Mouse (Mus musculus) ovary, adult 18-20 months (tissue): ENCODE measurements around the gene Tab2.
"Not testable (repeated sequence)": the region's sequence is repeated elsewhere in the genome, so short reads cannot be mapped to it uniquely, and the experiment has no call there.

Experiments used
- DNase-seq: peaks from one replicate; pipeline ENCODE4 v3.0.0; 2022; ENCODE audit warnings: low spot score, mixed read lengths

Gene Tab2

GRCm38 (mm10) chr10:7888256-7888868 lies 67.7 kb downstream of the Tab2 start:
- no peak for DNase-seq

DNA sequence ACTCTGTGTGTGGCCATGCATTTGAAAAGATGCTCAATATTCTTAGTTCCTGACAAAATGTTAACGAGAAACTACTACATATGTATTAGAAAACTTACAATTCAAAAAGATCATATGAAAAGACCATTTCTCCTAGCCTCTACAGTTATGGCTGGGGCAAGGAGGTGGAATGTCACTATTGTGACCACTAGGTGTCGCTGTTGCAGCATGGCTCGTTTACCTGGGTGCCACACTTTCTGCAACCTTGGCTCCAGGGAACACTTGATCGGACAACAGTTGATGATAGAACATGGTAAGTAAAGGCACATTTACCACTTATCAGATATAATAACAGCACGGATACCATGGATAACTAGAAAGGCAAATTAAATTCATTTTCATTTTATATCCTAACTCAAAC lies 72.5 kb downstream of the Tab2 start:
- DNase-seq = peak; percentile 28

DNA sequence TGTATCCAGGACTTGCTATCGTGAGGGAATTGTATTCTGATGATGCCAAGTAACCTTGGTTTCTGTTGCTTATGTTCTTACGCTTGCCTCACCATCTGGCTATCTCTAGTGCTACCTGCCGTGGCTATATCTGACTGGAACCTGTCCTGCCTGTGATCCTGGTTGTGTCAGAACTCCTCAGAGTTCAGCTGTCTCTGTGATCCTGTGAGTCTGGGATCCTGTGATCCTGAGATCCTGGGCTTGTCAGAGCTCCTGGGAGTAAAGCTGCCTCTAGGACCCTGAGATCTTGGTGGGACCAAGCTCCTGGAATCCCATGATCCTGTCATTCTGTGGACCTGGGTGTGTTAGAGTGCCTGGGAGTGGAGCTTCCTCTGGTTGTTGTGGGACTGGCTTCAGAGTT lies 74.1 kb downstream of the Tab2 start:
- no peak for DNase-seq

DNA sequence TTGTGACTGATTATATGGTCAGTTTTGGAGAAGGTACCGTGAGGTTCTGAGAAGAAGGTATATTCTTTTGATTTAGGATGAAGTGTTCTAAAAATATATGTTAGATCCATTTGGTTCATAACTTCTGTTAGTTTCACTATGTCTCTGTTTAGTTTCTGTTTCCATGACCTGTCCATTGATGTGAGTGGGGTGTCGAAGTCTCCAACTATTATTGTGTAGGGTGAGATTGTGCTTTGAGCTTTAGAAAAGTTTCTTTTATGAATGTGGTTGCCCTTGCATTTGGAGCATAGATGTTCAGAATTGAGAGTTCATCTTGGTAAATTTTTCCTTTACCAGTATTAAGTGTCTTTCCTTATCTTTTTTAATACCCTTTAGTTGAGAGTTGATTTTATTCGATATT lies 75.7 kb downstream of the Tab2 start:
- DNase-seq = not testable (repeated sequence)

DNA sequence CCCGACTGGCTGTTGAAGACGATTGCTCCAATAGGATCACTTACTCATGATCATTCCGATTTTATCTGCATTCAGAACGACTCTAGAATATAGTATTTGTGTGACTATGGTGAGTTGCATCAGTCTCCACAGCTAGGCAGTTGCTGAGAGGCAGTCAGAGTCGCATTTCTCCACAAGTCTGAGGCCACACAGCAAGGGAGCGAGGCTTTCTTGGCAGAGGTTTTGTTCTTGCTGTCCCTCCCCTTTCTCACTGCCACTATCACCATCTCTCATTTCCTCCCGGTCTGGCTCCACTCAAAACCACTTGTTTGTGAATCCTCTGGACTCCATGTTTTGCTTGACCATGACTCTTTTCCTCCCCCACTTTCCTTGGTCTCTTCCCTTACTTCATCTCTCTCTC lies 81.8 kb downstream of the Tab2 start:
- no peak for DNase-seq

DNA sequence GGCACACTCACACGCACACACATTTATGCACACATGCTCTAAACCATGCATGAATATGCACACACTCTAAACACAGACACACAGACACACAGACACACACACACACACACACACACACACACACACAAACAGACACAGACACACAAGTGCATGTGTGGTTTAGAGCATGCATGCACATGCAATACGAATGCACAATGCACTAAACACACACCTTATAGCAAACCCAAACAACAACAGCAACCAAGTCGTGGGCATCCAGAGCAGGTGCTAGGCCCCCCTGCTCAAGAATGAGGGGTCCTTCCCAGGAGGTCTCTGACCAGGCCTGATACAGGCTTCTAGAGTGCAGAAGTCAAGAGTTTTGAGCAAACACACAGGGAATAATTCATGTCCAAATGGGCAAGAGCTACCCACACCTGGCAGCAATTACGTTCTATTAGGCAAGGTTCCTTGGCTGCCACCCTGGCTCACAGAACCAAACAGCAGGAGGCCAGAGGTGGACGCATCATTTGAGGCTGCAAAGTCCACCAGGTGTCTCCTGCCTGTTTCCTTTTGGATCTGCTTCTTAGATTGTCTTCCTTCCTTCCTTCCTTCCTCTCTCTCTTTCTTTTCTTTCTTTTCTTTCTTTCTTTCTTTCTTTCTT lies 84.5 kb downstream of the Tab2 start:
- no peak for DNase-seq

DNA sequence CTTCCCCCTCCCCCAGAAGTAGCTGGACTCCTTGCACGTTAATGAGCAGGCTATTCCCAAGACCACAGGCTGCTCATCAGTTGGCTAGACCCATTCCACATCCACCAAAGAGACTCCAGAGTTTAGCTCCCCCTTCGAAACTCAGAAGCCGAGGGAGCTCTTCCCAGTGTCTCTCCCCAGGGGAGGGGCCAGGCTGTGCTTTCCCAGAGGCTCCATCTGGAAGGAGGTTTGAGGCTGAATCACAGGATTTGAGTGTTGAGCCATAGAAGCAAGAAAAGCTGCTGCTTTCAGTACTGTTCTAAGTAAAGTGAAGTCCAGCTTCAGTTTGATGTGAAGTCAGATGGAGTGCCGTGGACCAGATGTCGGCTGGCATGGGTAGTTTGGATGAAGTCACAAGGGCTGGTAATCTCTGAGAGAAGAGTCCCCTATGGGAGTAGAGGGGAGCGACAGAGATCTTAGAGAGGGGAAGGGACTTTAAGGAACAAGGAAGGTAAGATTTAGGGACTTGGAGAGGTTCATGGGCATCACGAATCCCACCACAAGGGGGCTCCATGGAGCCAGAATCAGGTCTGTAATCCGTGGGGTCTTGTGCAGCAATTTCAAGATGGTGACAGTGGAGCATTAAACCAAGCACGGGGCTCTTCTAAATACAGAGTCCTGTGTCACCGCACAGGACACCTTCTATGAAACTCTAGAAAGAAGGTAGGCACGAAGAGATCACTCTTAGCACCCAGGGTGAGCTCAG lies 85.3 kb downstream of the Tab2 start:
- no peak for DNase-seq

DNA sequence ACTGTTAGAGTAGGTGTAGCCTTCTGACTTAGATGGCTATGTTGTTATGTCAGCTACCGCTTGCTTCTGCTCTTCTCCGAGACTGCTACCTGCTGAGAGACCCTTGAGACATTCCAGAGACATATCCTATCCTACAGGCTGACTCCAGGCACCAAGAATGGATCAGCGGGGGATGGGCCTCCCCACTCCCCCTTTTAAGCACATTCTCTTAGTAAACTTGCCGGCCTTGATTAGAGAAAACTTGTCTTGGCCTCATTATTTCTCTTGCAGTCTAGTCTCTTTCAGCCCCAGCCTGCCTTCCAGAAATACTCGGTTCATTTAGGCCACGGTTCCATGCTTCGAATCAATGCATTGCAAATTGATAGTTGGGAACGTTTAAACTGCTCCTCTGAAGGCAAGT lies 86.3 kb downstream of the Tab2 start:
- no peak for DNase-seq

DNA sequence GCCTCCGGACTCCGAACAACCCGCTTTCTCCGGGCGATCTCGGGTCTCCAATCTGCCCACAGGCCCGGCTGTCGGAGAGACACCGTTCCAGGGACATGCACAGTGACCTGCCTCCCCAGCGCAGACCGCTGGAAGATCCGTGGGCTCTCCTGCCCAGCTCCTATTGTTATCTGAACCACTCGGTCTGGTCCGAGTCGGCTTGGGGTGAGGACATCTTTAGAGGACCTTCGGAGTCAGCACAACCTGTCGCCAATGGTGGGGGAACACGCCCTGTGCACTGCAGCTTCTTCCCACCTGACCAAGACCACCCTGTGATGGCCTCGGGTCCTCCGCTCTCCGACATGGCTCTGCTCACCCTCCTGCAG lies 88.4 kb downstream of the Tab2 start:
- DNase-seq = no peak

- DNase-seq = no peak
Observed at GRCm38 (mm10) chr10:7866762-7867665, 89.0 kb downstream of the Tab2 start.

DNA sequence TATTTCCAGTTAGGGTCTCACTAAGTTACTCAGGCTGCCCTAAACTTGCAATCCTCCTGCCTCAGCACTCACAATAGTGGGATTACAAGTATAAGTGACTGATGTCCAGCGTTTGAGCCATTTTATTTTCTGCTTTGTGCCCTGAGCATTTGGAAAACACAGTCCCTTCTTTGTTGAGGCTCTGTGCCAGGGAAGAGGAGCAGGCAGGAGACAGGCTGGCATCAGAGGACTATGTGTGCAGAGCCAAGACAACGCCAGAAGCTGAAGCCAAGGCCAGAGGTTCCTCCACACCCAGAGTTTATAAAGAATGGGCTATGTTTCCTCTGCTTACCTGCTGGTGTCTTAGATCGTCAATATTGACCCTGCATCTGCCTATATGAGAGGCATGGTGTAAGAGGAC lies 91.2 kb downstream of the Tab2 start:
- no peak for DNase-seq

DNA sequence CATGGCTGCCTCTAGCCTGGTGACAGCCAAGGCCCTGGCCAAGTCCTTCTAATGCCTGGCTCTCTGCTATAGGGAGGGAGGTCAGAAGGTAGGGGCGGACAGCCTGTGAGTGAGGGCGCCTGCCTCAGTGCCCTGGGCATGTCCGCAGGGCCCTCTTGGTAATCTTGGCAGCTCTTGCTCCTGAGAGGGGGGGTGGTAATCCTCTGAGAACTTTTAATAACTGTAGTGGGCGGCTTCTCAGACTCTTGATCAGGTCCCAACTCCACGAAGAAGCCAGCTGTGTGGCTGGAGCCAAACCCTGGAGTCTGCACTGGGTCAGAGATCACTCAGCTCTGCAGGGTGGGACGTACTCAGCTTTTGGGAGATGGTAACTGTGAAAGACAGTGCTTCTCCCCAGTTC lies 91.8 kb downstream of the Tab2 start:
- no peak for DNase-seq

DNA sequence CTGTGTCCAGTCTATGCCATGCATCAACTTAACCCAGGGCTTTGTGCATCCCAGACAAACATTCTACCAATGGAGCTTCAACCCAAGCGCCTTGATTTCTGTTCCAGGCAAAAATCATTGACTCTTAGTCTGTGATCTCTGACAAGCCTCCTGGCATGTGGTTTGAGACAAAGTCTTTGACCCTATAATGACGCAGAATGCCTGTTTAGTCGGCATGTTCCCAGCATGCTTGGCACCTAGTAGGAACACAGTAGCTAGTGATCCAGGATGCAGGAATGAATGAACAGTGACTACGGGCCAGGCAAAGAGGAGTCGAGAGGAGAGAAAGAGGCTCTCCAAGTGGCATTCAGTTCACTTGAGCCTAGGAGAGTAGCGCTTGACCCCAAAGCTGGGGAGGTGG lies 92.6 kb downstream of the Tab2 start:
- no peak for DNase-seq

- no peak for DNase-seq
Observed at GRCm38 (mm10) chr10:7861937-7862657, 93.9 kb downstream of the Tab2 start.

GRCm38 (mm10) chr10:7861259-7861936 lies 94.6 kb downstream of the Tab2 start:
- no peak for DNase-seq

GRCm38 (mm10) chr10:7860494-7860893 lies 95.5 kb downstream of the Tab2 start:
- no peak for DNase-seq
